Mouse (Mus musculus) heart, embryonic 16.5 days (tissue): ENCODE data around the gene Plekhg1. TPM values are rescaled to one million over a fixed set of nuclear protein-coding genes. Genes with fewer than 3 reads are reported as not detected.
A peak's percentile ranks its signal among the peaks of the same experiment; 100 is the strongest.

Source experiments
- ATAC-seq: fragments of 200-750 bp; cut with Nextera tagmentation; replicated peaks from 2 replicates; pipeline ENCODE4 v1.8.0; 2017; ENCODE audit warnings: moderate number of reproducible peaks; ENCODE audit not compliant: insufficient read depth, low FRiP score; ENCODE audit errors: extremely low read depth
- H3K27ac ChIP-seq: fragments of 300-500 bp; sonication (generic); 2 replicates; pipeline ENCODE4 v1.5.1; 2014; ENCODE audit warnings: mild to moderate bottlenecking, low read length, control low read depth, moderate library complexity
- H3K27me3 ChIP-seq: fragments of 300-500 bp; sonication (generic); 2 replicates; pipeline ENCODE4 v1.6.1; 2014; ENCODE audit warnings: low read length, mixed read lengths; ENCODE audit not compliant: control insufficient read depth, insufficient read depth
- H3K36me3 ChIP-seq: fragments of 300-500 bp; sonication (generic); 2 replicates; pipeline ENCODE4 v1.6.1; 2014; ENCODE audit not compliant: control insufficient read depth, insufficient read depth
- H3K4me1 ChIP-seq: fragments of 300-500 bp; sonication (generic); 2 replicates; pipeline ENCODE4 v1.6.1; 2014; ENCODE audit warnings: low read length, mixed read lengths; ENCODE audit not compliant: control insufficient read depth, insufficient read depth
- H3K4me2 ChIP-seq: fragments of 300-500 bp; sonication (generic); 2 replicates; pipeline ENCODE4 v1.6.1; 2014; ENCODE audit warnings: low read depth, mild to moderate bottlenecking, control low read depth, low read length
- H3K4me3 ChIP-seq: fragments of 300-500 bp; sonication (generic); 2 replicates; pipeline ENCODE4 v1.5.1; 2014; ENCODE audit warnings: mild to moderate bottlenecking, control low read depth, low read length
- H3K9ac ChIP-seq: fragments of 300-500 bp; sonication (generic); 2 replicates; pipeline ENCODE4 v1.6.1; 2014; ENCODE audit warnings: low read length, control low read depth
- H3K9me3 ChIP-seq: fragments of 300-500 bp; sonication (generic); replicated peaks from 2 replicates; pipeline ENCODE4 v1.6.1; 2016; ENCODE audit warnings: low read length; ENCODE audit not compliant: control insufficient read depth
- WGBS: fragments of 180-500 bp; shearing (Covaris S2); extraction: QIAGEN DNeasy Blood & Tissue Kit; methylation state at CpG from one replicate; pipeline ENCODE4 v1.1.7; 2014; 5-methylcytosine and 5-hydroxymethylcytosine counted together
- polyA plus RNA-seq: library from polyadenylated mRNA; unstranded; fragments of >200 nt; fragmentation: Nextera tagmentation; extraction: Ambion mirVana; gene quantifications from 2 replicates; pipeline ENCODE4 v1.2.1, GENCODE M21; 2015

The Plekhg1 gene
- polyA plus RNA-seq, 1 experiment from 2014 or later: 9.3 TPM

GRCm38 (mm10) chr10:3942289-3942688 is 202.1 kb downstream of the Plekhg1 start:
- WGBS: 65% methylated on average over 6 of the region's 6 CpGs
- Histone ChIP-seq H3K27ac (no peak overlapping the region), H3K36me3 (peaks cover 3% of the 10 kb centered on the region; the same call in 1 of the 2 replicates), H3K4me3 (no peak overlapping the region), H3K27me3 (no peaks in the 10 kb centered on the region), H3K4me2 (no peak overlapping the region), H3K4me1 (no peaks in the 10 kb centered on the region), H3K9me3 (no peaks in the 10 kb centered on the region), H3K9ac (no peak overlapping the region)
- no peak for ATAC-seq

GRCm38 (mm10) chr10:3943492-3944395 is 203.6 kb downstream of the Plekhg1 start:
- peaks cover 7% of the 10 kb centered on the region; the same call in 1 of the 2 replicates for H3K36me3 ChIP-seq
- H3K4me1 ChIP-seq: no peaks in the 10 kb centered on the region
- ATAC-seq: no peak
- no peak overlapping the region for H3K9ac ChIP-seq
- H3K4me3 ChIP-seq: no peak overlapping the region
- H3K9me3 ChIP-seq: no peaks in the 10 kb centered on the region
- H3K27me3 ChIP-seq: no peaks in the 10 kb centered on the region
- no peak overlapping the region for H3K27ac ChIP-seq
- H3K4me2 ChIP-seq: no peak overlapping the region
- 30% methylated on average over 10 of the region's 10 CpGs for WGBS

- Histone ChIP-seq H3K4me3 (no peak overlapping the region), H3K9me3 (no peaks in the 10 kb centered on the region), H3K4me1 (no peaks in the 10 kb centered on the region), H3K36me3 (peaks cover 3% of the 10 kb centered on the region; the same call in 1 of the 2 replicates), H3K9ac (no peak overlapping the region), H3K4me2 (no peak overlapping the region), H3K27me3 (no peaks in the 10 kb centered on the region), H3K27ac (no peak overlapping the region)
- WGBS: 88% methylated on average over 17 of the region's 17 CpGs
- no peak for ATAC-seq
Observed at GRCm38 (mm10) chr10:3946871-3947270, 206.7 kb downstream of the Plekhg1 start.

- no peaks in the 10 kb centered on the region for H3K4me1 ChIP-seq
- no peak for ATAC-seq
- 90% methylated on average over 7 of the region's 7 CpGs for WGBS
Observed at GRCm38 (mm10) chr10:3947346-3947745, 207.2 kb downstream of the Plekhg1 start.

GRCm38 (mm10) chr10:3949306-3949705 is 209.1 kb downstream of the Plekhg1 start:
- H3K36me3 ChIP-seq: peaks cover 3% of the 10 kb centered on the region; the same call in 1 of the 2 replicates
- no peak overlapping the region for H3K9ac ChIP-seq
- no peak overlapping the region for H3K4me3 ChIP-seq
- no peaks in the 10 kb centered on the region for H3K4me1 ChIP-seq
- no peak overlapping the region for H3K27ac ChIP-seq
- no peak for ATAC-seq
- H3K27me3 ChIP-seq: no peaks in the 10 kb centered on the region
- no peaks in the 10 kb centered on the region for H3K9me3 ChIP-seq
- 81% methylated on average over 6 of the region's 6 CpGs for WGBS
- H3K4me2 ChIP-seq: no peak overlapping the region

More at GRCm38 (mm10) chr10:3947346-3947745, 207.2 kb downstream of the Plekhg1 start:
- H3K9me3 ChIP-seq: no peaks in the 10 kb centered on the region
- H3K9ac ChIP-seq: no peak overlapping the region
- peaks cover 3% of the 10 kb centered on the region; the same call in 1 of the 2 replicates for H3K36me3 ChIP-seq
- H3K4me2 ChIP-seq: no peak overlapping the region
- H3K27ac ChIP-seq: no peak overlapping the region
- H3K4me3 ChIP-seq: no peak overlapping the region
- H3K27me3 ChIP-seq: no peaks in the 10 kb centered on the region

- H3K9ac ChIP-seq: peak overlapping the region; percentile 43; the same call in 1 of the 2 replicates
- WGBS: 52% methylated on average over 22 of the region's 22 CpGs
- H3K36me3 ChIP-seq: peaks cover 10% of the 10 kb centered on the region; the same call in 1 of the 2 replicates
- H3K4me2 ChIP-seq: peak overlapping the region; percentile 59
- no peaks in the 10 kb centered on the region for H3K27me3 ChIP-seq
- ATAC-seq: no peak
- no peaks in the 10 kb centered on the region for H3K4me1 ChIP-seq
- no peaks in the 10 kb centered on the region for H3K9me3 ChIP-seq
- no peak overlapping the region for H3K27ac ChIP-seq
- H3K4me3 ChIP-seq: peak overlapping the region; percentile 33
Observed at GRCm38 (mm10) chr10:3956471-3956870, 216.3 kb downstream of the Plekhg1 start.

GRCm38 (mm10) chr10:3958591-3958990 is 218.4 kb downstream of the Plekhg1 start:
- H3K4me1 ChIP-seq: no peaks in the 10 kb centered on the region
- peaks cover 10% of the 10 kb centered on the region; the same call in 1 of the 2 replicates for H3K36me3 ChIP-seq
- H3K4me3 ChIP-seq: no peak overlapping the region
- H3K4me2 ChIP-seq: no peak overlapping the region
- H3K9me3 ChIP-seq: no peaks in the 10 kb centered on the region
- WGBS: 79% methylated on average over 5 of the region's 5 CpGs
- H3K27me3 ChIP-seq: no peaks in the 10 kb centered on the region
- H3K27ac ChIP-seq: no peak overlapping the region
- no peak for ATAC-seq
- no peak overlapping the region for H3K9ac ChIP-seq

- no peak for ATAC-seq
- Histone ChIP-seq H3K27ac (no peak overlapping the region), H3K36me3 (no peaks in the 10 kb centered on the region), H3K4me1 (peaks cover 5% of the 10 kb centered on the region), H3K4me2 (no peak overlapping the region), H3K4me3 (no peak overlapping the region), H3K9me3 (no peaks in the 10 kb centered on the region), H3K9ac (no peak overlapping the region), H3K27me3 (no peaks in the 10 kb centered on the region)
- 80% methylated on average over 3 of the region's 3 CpGs for WGBS
Observed at GRCm38 (mm10) chr10:3969026-3969425, 228.9 kb downstream of the Plekhg1 start.

GRCm38 (mm10) chr10:3972237-3972636 is 232.1 kb downstream of the Plekhg1 start:
- no peaks in the 10 kb centered on the region for H3K27me3 ChIP-seq
- peaks cover 8% of the 10 kb centered on the region for H3K4me1 ChIP-seq
- WGBS: 88% methylated on average over 9 of the region's 9 CpGs
- H3K9ac ChIP-seq: no peak overlapping the region
- no peak for ATAC-seq
- no peak overlapping the region for H3K4me3 ChIP-seq
- no peak overlapping the region; the same call in 1 of the 2 replicates for H3K27ac ChIP-seq
- peak overlapping the region; percentile 93 for H3K4me2 ChIP-seq
- no peaks in the 10 kb centered on the region for H3K36me3 ChIP-seq
- H3K9me3 ChIP-seq: no peaks in the 10 kb centered on the region
